Mouse (Mus musculus) ES-E14 (cell line): ENCODE measurements around the gene Rasal3.

Experiments
- HCFC1 ChIP-seq: IDR thresholded peaks from 2 replicates; pipeline ENCODE4 v1.6.1; 2012; ENCODE audit warnings: low read length, inconsistent platforms, borderline replicate concordance; ENCODE audit not compliant: insufficient read depth
- MAFK ChIP-seq: IDR thresholded peaks from 2 replicates; pipeline ENCODE4 v1.6.1; 2014; ENCODE audit warnings: mild to moderate bottlenecking, low read depth, low read length, inconsistent platforms; ENCODE audit not compliant: insufficient read depth
- ZNF384 ChIP-seq: IDR thresholded peaks from 2 replicates; pipeline ENCODE4 v1.6.1; 2012; ENCODE audit warnings: low read depth, low read length, inconsistent platforms

GRCm38 (mm10) chr17:32367706-32368105, 35.7 kb downstream of the Rasal3 start:
- TF ChIP-seq MAFK (no peak), HCFC1 (no peak), ZNF384 (no peak)
